Mouse (Mus musculus): Measurements from ENCODE around the gene Gmps. TPM values are rescaled to one million over a fixed set of nuclear protein-coding genes. Genes with fewer than 3 reads are reported as not detected.

Gene Gmps
- 10 to 100 TPM; 44.4 to 47.5 TPM for total RNA-seq (2021)
- long read RNA-seq, experiment 1, full-length matches to known transcripts: 42 of 49 reads
- long read RNA-seq, experiment 1, partial matches to known transcripts: 2 of 49 reads
- long read RNA-seq, experiment 1, other reads (novel, unspliced or antisense): 5 of 49 reads
- long read RNA-seq, experiment 2, full-length matches to known transcripts: 34 of 38 reads
- long read RNA-seq, experiment 2, partial matches to known transcripts: 1 of 38 reads
- long read RNA-seq, experiment 2, other reads (novel, unspliced or antisense): 3 of 38 reads

DNA sequence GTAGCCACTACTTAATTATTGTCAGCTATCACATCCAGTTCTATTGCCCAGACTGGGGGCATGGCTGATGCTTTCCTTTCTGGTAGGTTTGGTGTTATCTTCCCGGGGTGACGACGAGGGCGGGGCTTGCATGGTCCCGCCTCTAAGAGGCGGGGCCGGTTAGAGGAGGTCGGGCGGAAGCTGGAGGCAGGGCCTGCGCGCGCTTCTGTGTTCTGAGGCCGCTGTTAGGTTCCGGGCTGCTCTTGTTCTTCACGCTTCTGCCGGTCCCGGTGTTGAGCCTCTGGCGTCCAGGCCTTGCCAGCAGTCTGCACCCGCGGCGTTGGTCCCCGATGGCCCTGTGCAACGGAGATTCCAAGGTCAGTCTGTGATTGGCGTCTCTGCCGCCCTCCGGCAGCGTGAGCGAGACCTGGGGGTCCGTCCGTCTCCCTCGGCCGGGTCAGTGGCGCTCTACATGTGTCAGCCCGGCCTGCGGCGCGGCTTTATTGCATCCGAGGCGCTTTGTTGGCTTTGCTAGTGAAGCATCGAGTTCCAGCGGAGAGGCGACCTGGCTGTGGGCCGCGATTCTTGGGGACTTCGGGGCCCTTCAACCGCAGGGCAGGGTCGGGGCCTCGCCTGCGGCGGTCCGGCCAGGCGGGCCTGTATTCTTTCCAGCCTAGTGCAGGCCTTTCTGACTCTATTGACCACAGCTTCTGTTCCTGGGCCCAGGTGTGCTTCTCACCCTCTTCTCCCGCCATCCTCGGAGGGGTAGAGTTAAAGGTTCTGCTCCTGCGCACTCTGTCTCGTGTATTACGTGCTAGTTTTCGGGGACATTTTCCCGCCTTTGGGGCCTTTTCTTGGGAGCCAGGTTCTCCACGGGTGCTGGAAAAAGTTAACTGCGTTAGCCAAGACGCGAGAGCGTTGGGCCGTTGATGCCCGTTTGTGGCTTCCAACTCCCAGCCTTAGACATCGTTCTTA is at the start of gene Gmps:
Gene Gmps (plus strand): TSS at position 152 of the 954 bp plus-strand sequence.
- peak within 1 kb of the TSS; percentile 94 for H3K4me3 ChIP-seq
- DNase-seq (ENCODE audit: extremely low spot score in 1 of 2, low spot score in 2 of 2): peak; percentile 91
- peak within 1 kb of the TSS; percentile 87 for H3K27ac ChIP-seq
- no peak for TF ChIP-seq CTCF (IDR thresholded peaks at IDR 0.05)
- intact Hi-C loops (cut with DNase I): loop anchor here (1.0 to 2.0 kb wide), 2 partner anchors 12 to 47 kb away; partner anchors contain the start of genes E130311K13Rik and Slc33a1

DNA sequence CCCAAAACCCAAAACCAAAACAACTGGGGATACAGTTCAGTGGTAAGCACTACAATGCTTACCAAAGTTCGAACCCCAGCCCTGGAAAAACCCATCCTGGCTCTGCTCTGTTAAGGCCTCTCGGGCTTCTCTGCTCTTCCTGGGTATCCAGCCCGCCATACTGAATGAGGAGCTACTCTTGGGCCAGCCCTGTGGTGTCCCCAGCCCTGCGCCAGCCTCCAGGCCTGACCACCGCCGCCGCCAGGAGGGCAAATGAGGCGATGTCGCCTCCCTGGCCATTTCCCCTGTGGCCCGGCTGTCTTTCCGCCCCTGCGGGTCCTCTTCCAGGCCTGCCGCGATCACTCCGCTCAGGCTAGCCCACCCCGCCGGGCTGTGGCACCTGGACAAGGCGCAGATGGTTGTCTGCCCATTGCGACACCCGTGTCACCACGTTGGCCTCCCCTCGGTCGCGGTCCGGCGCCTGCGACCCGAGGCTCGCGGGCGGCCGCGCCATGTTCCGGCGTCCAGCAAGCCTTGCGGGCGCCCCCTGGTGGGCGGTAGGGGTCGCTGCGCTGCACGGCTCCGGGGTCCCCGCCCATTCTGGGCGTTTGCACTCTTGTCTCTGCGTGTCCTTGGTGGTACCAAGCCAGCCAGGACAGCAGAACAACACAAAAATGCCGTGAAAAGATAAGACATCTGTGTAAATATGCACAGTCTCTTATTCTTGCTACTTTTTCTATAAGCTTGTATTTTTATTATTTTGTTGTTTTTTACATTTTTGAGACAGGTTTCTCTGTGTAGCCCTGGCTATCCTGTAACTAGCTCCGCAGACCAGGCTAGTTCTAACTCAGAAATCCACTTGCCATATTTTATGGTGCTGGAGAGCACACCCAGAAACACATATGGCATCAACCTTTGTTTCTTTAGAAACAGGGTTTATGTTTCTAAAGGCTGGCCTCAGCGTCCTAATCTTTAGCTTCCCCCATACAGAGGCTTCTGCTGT is 46.7 kb upstream of the Gmps start, which contains the start of gene E130311K13Rik:
Gene E130311K13Rik (minus strand): TSS at position 595 of the 982 bp plus-strand sequence.
- peak within 1 kb of the TSS; percentile 94 for H3K4me3 ChIP-seq
- peak; percentile 88 to 92 for DNase-seq (ENCODE audit: extremely low spot score in 1 of 2, low spot score in 2 of 2)
- TF ChIP-seq CTCF (IDR thresholded peaks at IDR 0.05): peak; percentile 99
- peak within 1 kb of the TSS; percentile 98 for H3K27ac ChIP-seq
- intact Hi-C loops (cut with DNase I): loop anchor here (1.0 to 5.0 kb wide), 3 partner anchors 35 to 372 kb away; partner anchors contain the start of genes Gmps and Slc33a1

DNA sequence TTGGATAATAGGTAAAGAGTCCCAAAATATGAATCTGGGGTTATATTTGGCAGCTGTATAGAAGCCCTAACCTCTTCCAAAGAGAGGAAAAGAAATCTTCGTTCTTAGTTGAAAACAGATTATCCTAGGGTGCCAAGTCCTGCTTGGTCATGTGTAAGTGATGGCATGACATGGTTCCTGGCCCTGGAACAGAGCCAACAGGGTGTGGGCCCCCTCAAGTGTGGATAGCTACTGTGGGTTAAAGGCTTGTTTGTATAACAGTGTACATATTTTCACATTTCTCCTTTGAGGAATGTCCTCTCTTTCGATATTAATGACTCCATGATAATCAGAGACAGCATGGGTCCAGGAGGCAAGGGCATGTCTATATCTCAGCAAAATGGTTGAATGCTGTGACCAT is 37.0 kb upstream of the Gmps start:
- no peak for DNase-seq (ENCODE audit: extremely low spot score in 1 of 2, low spot score in 2 of 2)
- no peak overlapping the region for H3K4me3 ChIP-seq
- intact Hi-C loops (cut with DNase I): no loop called here
- TF ChIP-seq CTCF (IDR thresholded peaks at IDR 0.05): no peak
- H3K27ac ChIP-seq: no peak overlapping the region

DNA sequence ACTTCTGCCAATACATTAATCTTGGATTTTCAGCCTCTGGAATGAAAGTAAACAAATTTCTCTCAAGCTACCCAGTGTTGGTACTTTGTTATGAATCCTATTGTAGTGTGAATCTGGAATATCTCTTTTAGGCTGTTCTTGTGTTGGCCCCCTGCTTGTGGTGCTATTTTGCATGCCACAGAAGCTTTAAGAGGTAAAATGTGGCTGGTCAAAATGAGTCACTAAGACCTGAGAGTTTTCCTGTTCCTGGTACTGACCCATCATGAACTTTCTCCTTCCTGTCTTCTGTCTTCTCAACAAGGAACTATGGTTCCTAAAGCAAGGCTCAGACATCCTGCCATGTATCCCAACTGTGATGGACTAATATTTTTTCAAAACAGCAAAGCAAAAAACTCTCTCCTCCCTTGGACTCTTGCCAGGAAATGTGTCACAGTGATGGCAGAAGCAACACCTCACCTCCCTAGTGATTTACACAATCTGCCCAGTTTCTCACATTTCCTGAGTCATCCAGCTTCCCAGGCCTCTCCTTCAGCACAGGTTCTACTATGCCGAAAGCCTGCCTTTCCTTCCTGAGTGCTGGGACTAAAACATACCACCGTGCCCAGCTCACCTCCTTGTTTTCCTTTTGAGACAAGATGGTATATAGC is 34.6 kb upstream of the Gmps start:
- H3K27ac ChIP-seq: no peak overlapping the region
- intact Hi-C loops (cut with DNase I): no loop called here
- H3K4me3 ChIP-seq: no peak overlapping the region
- DNase-seq (ENCODE audit: extremely low spot score in 1 of 2, low spot score in 2 of 2): peak; percentile 30 to 44
- no peak for TF ChIP-seq CTCF (IDR thresholded peaks at IDR 0.05)

DNA sequence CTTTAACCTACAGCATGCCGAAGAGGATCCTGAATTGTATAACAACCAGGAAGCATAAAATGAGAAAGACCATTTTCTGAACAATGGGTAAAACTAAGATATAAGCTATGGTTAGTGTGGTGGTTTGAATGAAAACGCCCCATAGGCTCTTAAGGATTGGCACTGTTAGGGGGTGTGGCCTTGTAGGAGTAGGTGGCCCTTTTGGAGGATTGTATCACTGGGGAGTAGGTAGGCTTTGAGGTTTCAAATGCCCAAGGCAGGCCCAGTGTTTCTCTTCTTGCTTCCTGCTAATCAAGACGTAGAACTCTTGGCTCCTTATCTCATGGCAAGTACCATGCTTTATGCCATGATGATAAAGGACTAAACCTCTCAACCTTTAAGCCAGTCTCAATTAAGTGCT is 26.1 kb upstream of the Gmps start:
- intact Hi-C loops (cut with DNase I): no loop called here
- DNase-seq (ENCODE audit: extremely low spot score in 1 of 2, low spot score in 2 of 2): no peak
- TF ChIP-seq CTCF (IDR thresholded peaks at IDR 0.05): no peak
- Histone ChIP-seq H3K27ac (no peak overlapping the region), H3K4me3 (no peak overlapping the region)

DNA sequence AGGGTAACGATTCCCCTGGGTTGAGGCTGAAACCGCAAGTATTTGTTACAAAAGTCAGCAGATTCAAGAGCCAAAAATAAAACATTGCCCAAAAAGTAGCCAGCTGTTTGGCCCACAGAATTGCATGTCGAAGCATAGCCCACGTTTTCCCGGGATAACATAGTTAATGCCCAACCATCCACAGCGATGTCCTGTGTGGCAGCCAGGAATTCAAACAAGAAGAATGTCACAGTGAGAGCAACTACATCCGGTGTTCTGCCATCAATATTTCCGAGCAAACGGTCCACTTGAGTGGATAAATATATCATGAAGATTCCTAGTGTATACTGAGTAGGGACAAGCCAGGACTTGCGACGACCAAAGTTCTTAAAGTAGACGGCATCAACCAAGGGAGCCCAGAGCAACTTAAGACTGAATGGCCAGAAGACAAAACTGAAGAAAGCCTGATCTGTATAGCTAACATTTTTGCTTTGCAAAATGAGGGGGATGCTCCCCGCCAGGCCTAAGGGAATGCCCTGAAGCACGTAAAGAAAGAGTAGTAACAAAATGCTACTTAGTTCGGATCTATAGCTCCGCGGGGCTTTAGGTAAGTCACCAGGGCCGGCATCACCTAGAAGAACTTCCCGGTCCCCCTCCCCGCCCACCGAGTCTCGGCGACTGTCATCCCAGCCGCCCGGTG is 12.3 kb upstream of the Gmps start:
- Histone ChIP-seq H3K4me3 (peak overlapping the region; percentile 84), H3K27ac (peak overlapping the region; percentile 86)
- TF ChIP-seq CTCF (IDR thresholded peaks at IDR 0.05): no peak
- DNase-seq (ENCODE audit: extremely low spot score in 1 of 2, low spot score in 2 of 2): no peak
- intact Hi-C loops (cut with DNase I): loop anchor here (1.0 kb wide), 2 partner anchors 13 to 34 kb away; partner anchors contain the start of genes E130311K13Rik and Gmps

DNA sequence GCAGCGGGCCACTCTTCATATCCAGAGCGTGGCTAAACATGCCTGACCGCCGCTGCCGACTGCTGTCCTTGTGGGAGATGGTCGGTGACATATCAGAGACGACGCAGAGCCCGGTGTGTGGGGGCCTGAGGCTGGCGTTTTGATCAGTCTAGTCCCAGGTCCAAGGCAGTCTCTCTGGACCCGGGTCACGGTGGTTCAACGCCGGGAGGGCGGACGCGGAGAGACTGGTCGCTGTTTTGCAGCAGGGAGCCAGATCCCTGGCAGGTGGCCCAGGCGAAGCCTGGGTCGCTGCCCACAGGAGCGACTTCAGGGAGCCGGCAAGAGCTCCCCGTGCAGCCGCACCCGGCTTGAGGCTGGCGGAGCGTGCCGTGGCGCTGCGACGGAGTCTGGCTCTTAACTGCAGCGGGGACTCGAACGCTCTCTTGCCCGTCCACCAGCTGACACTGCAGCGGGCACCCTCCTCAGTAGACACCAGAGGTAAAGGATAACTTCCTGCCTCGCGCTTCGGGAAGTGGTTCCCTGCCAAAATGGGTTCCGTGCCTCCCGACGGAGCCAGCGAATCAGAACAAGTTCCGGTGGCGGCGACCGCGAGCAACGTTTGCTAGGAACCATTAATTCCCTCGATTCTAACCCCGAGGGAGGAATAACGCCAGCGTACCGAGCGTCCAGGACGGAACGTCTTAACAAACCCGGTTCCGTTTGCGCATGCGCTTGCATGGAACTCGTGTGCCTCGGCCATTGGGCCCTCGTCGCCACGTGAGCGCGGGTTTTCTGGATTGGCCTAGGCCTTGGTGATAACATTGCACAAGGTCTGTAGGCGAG is 11.6 kb upstream of the Gmps start, which contains the start of gene Slc33a1:
Gene Slc33a1 (minus strand): TSS at position 669 of the 822 bp plus-strand sequence.
- intact Hi-C loops (cut with DNase I): loop anchor here (1.0 kb wide), 2 partner anchors 12 to 35 kb away; partner anchors contain the start of genes E130311K13Rik and Gmps

DNA sequence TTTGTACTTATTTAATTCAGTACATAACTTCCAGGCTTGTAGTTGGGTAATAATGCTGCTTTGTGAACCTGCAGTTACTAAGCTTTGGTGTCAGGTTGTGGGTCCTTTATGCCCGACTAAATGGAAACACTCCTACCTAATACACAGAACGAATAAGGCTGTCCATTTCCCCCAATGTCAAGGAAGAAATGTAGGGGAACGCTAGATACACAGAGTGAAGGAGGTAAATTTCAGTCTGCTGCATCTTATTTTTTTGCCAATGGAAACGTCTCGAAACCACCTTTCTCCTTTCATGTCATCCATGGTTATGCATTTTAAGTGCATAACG is 11.0 kb upstream of the Gmps start:
- H3K4me3 ChIP-seq: peak overlapping the region; percentile 84
- H3K27ac ChIP-seq: peak overlapping the region; percentile 53; the same call in 1 of the 2 replicates
- no peak for DNase-seq (ENCODE audit: extremely low spot score in 1 of 2, low spot score in 2 of 2)
- no peak for TF ChIP-seq CTCF (IDR thresholded peaks at IDR 0.05)
- intact Hi-C loops (cut with DNase I): loop anchor here (1.0 kb wide), 3 partner anchors 8 to 36 kb away; partner anchors contain the start of genes E130311K13Rik and Gmps

More for the DNA sequence above, 11.6 kb upstream of the Gmps start, which contains the start of gene Slc33a1:
- peak; percentile 99 for DNase-seq (ENCODE audit: extremely low spot score in 1 of 2, low spot score in 2 of 2)
- Histone ChIP-seq H3K27ac (peak within 1 kb of the TSS; percentile 86), H3K4me3 (peak within 1 kb of the TSS; percentile 84)
- no peak; the same call in 1 of the 2 replicates for TF ChIP-seq CTCF (IDR thresholded peaks at IDR 0.05)

DNA sequence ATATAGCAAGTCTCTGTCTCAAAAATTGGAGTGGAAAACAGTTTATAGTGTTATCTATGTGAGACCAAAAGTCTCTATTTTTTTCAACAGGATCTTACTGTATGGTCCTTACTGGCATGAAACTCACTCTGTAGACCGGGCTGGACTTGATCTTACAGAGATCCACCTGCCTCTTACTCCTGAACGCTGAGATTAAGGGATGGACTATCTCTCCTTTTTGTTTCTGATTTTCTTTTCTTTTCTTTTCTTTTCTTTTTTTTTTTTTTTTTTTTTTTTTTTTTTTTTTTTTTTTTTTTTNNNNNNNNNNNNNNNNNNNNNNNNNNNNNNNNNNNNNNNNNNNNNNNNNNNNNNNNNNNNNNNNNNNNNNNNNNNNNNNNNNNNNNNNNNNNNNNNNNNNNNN is 10.0 kb upstream of the Gmps start:
- DNase-seq (ENCODE audit: extremely low spot score in 1 of 2, low spot score in 2 of 2): no peak
- intact Hi-C loops (cut with DNase I): loop anchor here (1.0 kb wide), 1 partner anchor 7 kb away; no protein-coding TSS in a partner anchor
- Histone ChIP-seq H3K27ac (no peak overlapping the region), H3K4me3 (no peak overlapping the region)
- TF ChIP-seq CTCF (IDR thresholded peaks at IDR 0.05): no peak
